Mouse (Mus musculus): ENCODE results near the gene Inpp1.

- no peak for TF ChIP-seq EP300 (optimal IDR thresholded peaks at IDR 0.05)
- TF ChIP-seq CTCF (IDR thresholded peaks at IDR 0.05; ENCODE audit: low read depth), result no peak
These were observed 27.5 kb upstream of the Inpp1 start, which contains the start of gene Hibch for GRCm38 (mm10) chr1:52844782-52845665.

Data from stomach, postnatal 0 days (tissue).